In genomic region chr15:96458273-96458672, GRCm38 (mm10) we compare ENCODE assay signal across 23 mouse cellular contexts. TPM values are rescaled to one million over a fixed set of nuclear protein-coding genes. Genes with fewer than 3 reads are reported as not detected.
DNase-seq lines count a peak whose midpoint lies in the region; ATAC-seq and TF ChIP-seq lines count a peak whose summit lies in the region.
"Had no signal": no experiment of that assay in that cellular context is flagged by ENCODE, and none has a peak within 500 bp of the region (broad histone marks: within the 10 kb centered on the region; RNA-seq: fewer than 3 reads in every experiment).

No protein-coding gene starts in this region.

- H3K4me2 ChIP-seq in liver, embryonic 11.5 days, result peak overlapping the region; percentile 75
- H3K4me2 ChIP-seq in myocyte (ENCODE audit: low read depth), result peak overlapping the region; percentile 72

- intact Hi-C loops in heart, postnatal 10 days (cut with DNase I), result no loop called here
- intact Hi-C loops in gastrocnemius, postnatal 36 days (cut with DNase I), result no loop called here

- H3ac ChIP-seq in myocyte (ENCODE audit: control insufficient read depth, insufficient read length), result no peak overlapping the region

- peak overlapping the region; percentile 59 for H3K4me3 ChIP-seq in megakaryocyte, embryonic 14.5 days (replicated peaks)
- H3K4me3 ChIP-seq in liver, embryonic 11.5 days (ENCODE audit: low read depth, low read length), result peak overlapping the region; percentile 98; the same call in 1 of the 2 replicates
- no peak overlapping the region for H3K4me3 ChIP-seq in myocyte
- H3K4me3 ChIP-seq: midbrain, embryonic 12.5 days; neural tube, embryonic 15.5 days had no signal

- peaks cover 73% of the 10 kb centered on the region for H3K4me1 ChIP-seq in megakaryocyte, embryonic 14.5 days
- peaks cover 36% of the 10 kb centered on the region for H3K4me1 ChIP-seq in liver, embryonic 11.5 days (replicated peaks; ENCODE audit: control insufficient read depth, insufficient read depth, low read length)

- DNase-seq in heart, adult 11 months, result peak; percentile 73
- DNase-seq in heart, postnatal 10 days, result no peak
- DNase-seq in liver, embryonic 11.5 days (ENCODE audit: low spot score), result no peak
- no peak for DNase-seq in gastrocnemius, postnatal 36 days
- DNase-seq in layer of hippocampus, adult 9-10 months (ENCODE audit: low spot score), result no peak
- DNase-seq: adrenal gland, postnatal 36 days; cerebellum, adult 11-12 months; cerebellum, postnatal 25 days; forebrain, postnatal 0 days; heart, postnatal 36 days; kidney, adult 8-10 months; spleen, adult 18-20 months; thymus, postnatal 25 days had no signal

- 81% methylated on average over 3 of the region's 3 CpGs for WGBS in liver, embryonic 11.5 days

- H3K9me3 ChIP-seq in megakaryocyte, embryonic 14.5 days, result no peaks in the 10 kb centered on the region
- no peaks in the 10 kb centered on the region for H3K9me3 ChIP-seq in liver, embryonic 11.5 days (ENCODE audit: control insufficient read depth, low read length)
- H3K9me3 ChIP-seq: limb, embryonic 13.5 days; midbrain, embryonic 12.5 days; neural tube, embryonic 15.5 days had no signal

- H3K36me3 ChIP-seq in megakaryocyte, embryonic 14.5 days (replicated peaks; ENCODE audit: low read length), result peaks cover 18% of the 10 kb centered on the region
- peaks cover 3% of the 10 kb centered on the region; the same call in 1 of the 2 replicates for H3K36me3 ChIP-seq in liver, embryonic 11.5 days (ENCODE audit: control insufficient read depth, insufficient read depth, low read length)
- no peaks in the 10 kb centered on the region for H3K36me3 ChIP-seq in myocyte (ENCODE audit: control insufficient read depth, insufficient read depth)
- H3K36me3 ChIP-seq: limb, embryonic 13.5 days; midbrain, embryonic 12.5 days; neural tube, embryonic 15.5 days had no signal

- H3K79me2 ChIP-seq in myocyte (ENCODE audit: control insufficient read depth, insufficient read depth), result peaks cover 68% of the 10 kb centered on the region

- H3K27ac ChIP-seq in liver, embryonic 11.5 days (ENCODE audit: low read depth, low read length), result no peak overlapping the region
- H3K27ac ChIP-seq: limb, embryonic 13.5 days; macrophage; midbrain, embryonic 12.5 days; neural tube, embryonic 15.5 days had no signal

- no peak overlapping the region for H3K9ac ChIP-seq in liver, embryonic 11.5 days (ENCODE audit: low read depth, low read length)
- H3K9ac ChIP-seq: forebrain, postnatal 0 days; limb, embryonic 13.5 days; midbrain, embryonic 12.5 days had no signal

- no peak for TF ChIP-seq POLR2A in myocyte (IDR thresholded peaks at IDR 0.05; ENCODE audit: insufficient read length, low read depth)

- H3K27me3 ChIP-seq in megakaryocyte, embryonic 14.5 days (replicated peaks), result no peaks in the 10 kb centered on the region
- H3K27me3 ChIP-seq in liver, embryonic 11.5 days (replicated peaks; ENCODE audit: control insufficient read depth, insufficient read depth, low read length), result no peaks in the 10 kb centered on the region
- H3K27me3 ChIP-seq in myocyte (ENCODE audit: control insufficient read depth, insufficient read depth, insufficient read length), result no peaks in the 10 kb centered on the region
- H3K27me3 ChIP-seq: limb, embryonic 13.5 days; midbrain, embryonic 12.5 days; neural tube, embryonic 15.5 days; Patski had no signal

- ATAC-seq in megakaryocyte, adult 5-6 weeks (ENCODE audit: poor library complexity, severe bottlenecking), result no peak
- ATAC-seq in liver, embryonic 11.5 days (replicated peaks; ENCODE audit: low FRiP score), result no peak
- ATAC-seq: activated CD4-positive, CD25-positive, alpha-beta regulatory T cell, adult 4 months; forebrain, postnatal 0 days; hindbrain, embryonic 16.5 days; Patski had no signal

TF ChIP-seq in myocyte, 11 proteins besides CTCF, POLR2A, EP300 and RAD21:
- TF ChIP-seq POLR2AphosphoS2 (IDR thresholded peaks at IDR 0.05; ENCODE audit: insufficient read length, low read depth) (no peak), MYOD1 (IDR thresholded peaks at IDR 0.05; ENCODE audit: control insufficient read depth in 1 of 3, insufficient read length in 2 of 3, low read depth in 2 of 3) (no peak), TCF12 (IDR thresholded peaks at IDR 0.05; ENCODE audit: insufficient read depth, poor library complexity, severe bottlenecking) (no peak), REST (IDR thresholded peaks at IDR 0.05; ENCODE audit: insufficient read depth, insufficient read length) (no peak), MAX (IDR thresholded peaks at IDR 0.05; ENCODE audit: low read depth) (no peak), SRF (IDR thresholded peaks at IDR 0.05; ENCODE audit: control insufficient read depth, insufficient read length, low read depth) (no peak), E2F4 (IDR thresholded peaks at IDR 0.05; ENCODE audit: insufficient read depth) (no peak), TCF3 (IDR thresholded peaks at IDR 0.05; ENCODE audit: insufficient read length, low read depth) (no peak), USF1 (IDR thresholded peaks at IDR 0.05; ENCODE audit: low read depth) (no peak), CEBPB (IDR thresholded peaks at IDR 0.05; ENCODE audit: insufficient read depth, poor library complexity, severe bottlenecking) (no peak), MYOG (IDR thresholded peaks at IDR 0.05; ENCODE audit: control insufficient read depth in 1 of 3, insufficient read depth in 1 of 3, insufficient read length in 2 of 3, low read depth in 2 of 3) (no peak)

RNA-seq across cellular contexts. Expression of gene Scaf11, which starts 2.4 kb away (rescaled TPM):
- total RNA-seq in heart, postnatal 10 days (2021), result 10 to 100 TPM; 59.1 to 59.6 TPM
- 7.2 and 14.6 TPM in 2 replicates for polyA plus RNA-seq in megakaryocyte, embryonic 14.5 days (2012; ENCODE audit: insufficient read depth, low replicate concordance)
- 81.0 and 82.3 TPM in 2 replicates for total RNA-seq in megakaryocyte, adult 5-6 weeks (2015)
- total RNA-seq in megakaryocyte, adult 5-6 weeks (2017), result 96.7 and 113 TPM in 2 replicates
- polyA plus RNA-seq in liver, embryonic 11.5 days (2014; fragmentation: Nextera tagmentation; extraction: Ambion mirVana), result 105 and 106 TPM in 2 replicates
- polyA plus RNA-seq in myocyte (2012; fragmentation: generic; extraction: Trizol), result 21.6 TPM
- 10 to 100 TPM; 29.2 to 35.8 TPM for total RNA-seq in gastrocnemius, postnatal 36 days (2021)
